Mouse (Mus musculus): ENCODE results near the gene Ptprr.

The Ptprr gene

GRCm38 (mm10) chr10:116017845-116018479, at the start of gene Ptprr:
Gene Ptprr (plus strand): TSS chr10:116018213.
- peak; percentile 85 for DNase-seq

GRCm38 (mm10) chr10:115976345-115976744, 41.7 kb upstream of the Ptprr start:
- no peak for DNase-seq

- no peak for DNase-seq
These were observed 39.0 kb upstream of the Ptprr start for GRCm38 (mm10) chr10:115978992-115979391.

GRCm38 (mm10) chr10:115980018-115980417, 38.0 kb upstream of the Ptprr start:
- no peak for DNase-seq

GRCm38 (mm10) chr10:115984308-115984707, 33.7 kb upstream of the Ptprr start:
- DNase-seq: no peak

GRCm38 (mm10) chr10:116001838-116002237, 16.2 kb upstream of the Ptprr start:
- DNase-seq: no peak

- DNase-seq: no peak
These were observed 11.3 kb upstream of the Ptprr start for GRCm38 (mm10) chr10:116006675-116007074.

- DNase-seq: peak; percentile 30
These were observed 473 bp downstream of the Ptprr start for GRCm38 (mm10) chr10:116018480-116018891.

- DNase-seq: peak; percentile 31
These were observed 1.3 kb downstream of the Ptprr start for GRCm38 (mm10) chr10:116019086-116019860.

GRCm38 (mm10) chr10:116021081-116021480, 3.1 kb downstream of the Ptprr start:
- DNase-seq: no peak

GRCm38 (mm10) chr10:116038150-116038549, 20.1 kb downstream of the Ptprr start:
- no peak for DNase-seq

- no peak for DNase-seq
These were observed 57.9 kb downstream of the Ptprr start for GRCm38 (mm10) chr10:116075954-116076353.

- no peak for DNase-seq
These were observed 60.6 kb downstream of the Ptprr start for GRCm38 (mm10) chr10:116078636-116079035.

GRCm38 (mm10) chr10:116079396-116079795, 61.4 kb downstream of the Ptprr start:
- no peak for DNase-seq

GRCm38 (mm10) chr10:116080841-116081240, 62.8 kb downstream of the Ptprr start:
- DNase-seq: no peak

GRCm38 (mm10) chr10:116083965-116084364, 66.0 kb downstream of the Ptprr start:
- no peak for DNase-seq

- DNase-seq: no peak
These were observed 78.5 kb downstream of the Ptprr start for GRCm38 (mm10) chr10:116096466-116096865.

GRCm38 (mm10) chr10:116098470-116098869, 80.5 kb downstream of the Ptprr start:
- DNase-seq: no peak

- no peak for DNase-seq
These were observed 90.2 kb downstream of the Ptprr start for GRCm38 (mm10) chr10:116108176-116108575.

GRCm38 (mm10) chr10:116108730-116109129, 90.7 kb downstream of the Ptprr start:
- DNase-seq: no peak

- DNase-seq: no peak
These were observed 94.9 kb downstream of the Ptprr start for GRCm38 (mm10) chr10:116112868-116113267.

- DNase-seq: no peak
These were observed 96.0 kb downstream of the Ptprr start, which contains the start of gene 4933416C03Rik for GRCm38 (mm10) chr10:116113867-116114474. Gene 4933416C03Rik (minus strand): TSS chr10:116113917.

- DNase-seq: no peak
These were observed 98.1 kb downstream of the Ptprr start for GRCm38 (mm10) chr10:116115881-116116677.

Data from right cerebral cortex, postnatal 14 days (tissue).